Mouse (Mus musculus): ENCODE results near the gene Tmtc1.

DNA sequence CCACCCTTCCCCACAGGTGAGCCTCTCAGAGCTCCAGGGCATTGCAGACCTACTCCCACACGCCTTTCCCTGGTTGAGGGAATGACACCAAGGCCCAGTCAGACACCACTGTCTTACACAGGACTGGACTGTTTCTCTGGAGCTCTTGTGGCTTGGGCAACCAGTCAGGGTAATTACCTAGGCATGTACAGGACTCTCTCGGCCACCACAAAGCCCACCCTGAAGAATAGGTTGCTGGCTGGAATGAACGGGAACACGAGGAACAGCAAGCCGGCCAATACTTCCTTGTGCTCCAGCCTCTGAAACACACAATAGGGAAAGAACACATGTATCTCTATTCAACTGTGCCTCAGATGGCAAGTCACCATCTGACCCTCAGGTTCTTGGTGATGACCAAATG lies 138.4 kb downstream of the Tmtc1 start:
- TF ChIP-seq GATA1 (IDR thresholded peaks at IDR 0.05; ENCODE audit: low read length): no peak
- TF ChIP-seq TAL1 (IDR thresholded peaks at IDR 0.05; ENCODE audit: low read length): no peak

All from erythroblast, embryonic 14.5 days (primary cell).